Mouse (Mus musculus) cerebellum, adult 11 months (tissue): ENCODE measurements around the gene Nupr1.

ENCODE experiments used
- DNase-seq: peaks from one replicate; pipeline ENCODE4 v3.0.0; 2022

The Nupr1 gene

GRCm38 (mm10) chr7:126630824-126631518, at the start of gene Nupr1:
Nupr1 (minus strand) TSS chr7:126630861.
- DNase-seq = no peak

- no peak for DNase-seq
Observed at GRCm38 (mm10) chr7:126679683-126680082, 49.0 kb upstream of the Nupr1 start.

- DNase-seq = no peak
Observed at GRCm38 (mm10) chr7:126678545-126679341, 48.1 kb upstream of the Nupr1 start.

GRCm38 (mm10) chr7:126676631-126677220, 46.1 kb upstream of the Nupr1 start:
- DNase-seq = no peak

- DNase-seq = no peak
Observed at GRCm38 (mm10) chr7:126676207-126676606, 45.5 kb upstream of the Nupr1 start, which contains the start of gene Sult1a1. Sult1a1 (minus strand) TSS chr7:126676432.

- DNase-seq = no peak
Observed at GRCm38 (mm10) chr7:126675104-126675503, 44.4 kb upstream of the Nupr1 start.

GRCm38 (mm10) chr7:126672111-126672510, 41.5 kb upstream of the Nupr1 start:
- DNase-seq = no peak

GRCm38 (mm10) chr7:126670152-126670551, 39.5 kb upstream of the Nupr1 start:
- DNase-seq = no peak

- DNase-seq = no peak
Observed at GRCm38 (mm10) chr7:126668452-126668851, 37.8 kb upstream of the Nupr1 start.

- no peak for DNase-seq
Observed at GRCm38 (mm10) chr7:126667495-126668090, 36.9 kb upstream of the Nupr1 start.

- no peak for DNase-seq
Observed at GRCm38 (mm10) chr7:126665269-126665668, 34.6 kb upstream of the Nupr1 start.

GRCm38 (mm10) chr7:126663646-126664045, 33.0 kb upstream of the Nupr1 start:
- no peak for DNase-seq

GRCm38 (mm10) chr7:126659771-126660170, 29.1 kb upstream of the Nupr1 start:
- DNase-seq = no peak

- DNase-seq = no peak
Observed at GRCm38 (mm10) chr7:126657522-126657921, 26.9 kb upstream of the Nupr1 start.

GRCm38 (mm10) chr7:126655695-126656094, 25.0 kb upstream of the Nupr1 start:
- no peak for DNase-seq

GRCm38 (mm10) chr7:126653991-126654390, 23.3 kb upstream of the Nupr1 start:
- no peak for DNase-seq

- DNase-seq = no peak
Observed at GRCm38 (mm10) chr7:126650852-126651251, 20.2 kb upstream of the Nupr1 start.

GRCm38 (mm10) chr7:126649231-126650051, 18.8 kb upstream of the Nupr1 start, which contains the start of gene Sgf29:
Sgf29 (plus strand) TSS chr7:126649309.
- DNase-seq = peak; percentile 93

- peak; percentile 14 for DNase-seq
Observed at GRCm38 (mm10) chr7:126648486-126648885, 17.8 kb upstream of the Nupr1 start.

GRCm38 (mm10) chr7:126645708-126646107, 15.0 kb upstream of the Nupr1 start:
- DNase-seq = no peak

GRCm38 (mm10) chr7:126644914-126645313, 14.3 kb upstream of the Nupr1 start:
- no peak for DNase-seq

- DNase-seq = no peak
Observed at GRCm38 (mm10) chr7:126644345-126644744, 13.7 kb upstream of the Nupr1 start.
